Mouse (Mus musculus): Measurements from ENCODE around the gene Slc25a41.

DNA sequence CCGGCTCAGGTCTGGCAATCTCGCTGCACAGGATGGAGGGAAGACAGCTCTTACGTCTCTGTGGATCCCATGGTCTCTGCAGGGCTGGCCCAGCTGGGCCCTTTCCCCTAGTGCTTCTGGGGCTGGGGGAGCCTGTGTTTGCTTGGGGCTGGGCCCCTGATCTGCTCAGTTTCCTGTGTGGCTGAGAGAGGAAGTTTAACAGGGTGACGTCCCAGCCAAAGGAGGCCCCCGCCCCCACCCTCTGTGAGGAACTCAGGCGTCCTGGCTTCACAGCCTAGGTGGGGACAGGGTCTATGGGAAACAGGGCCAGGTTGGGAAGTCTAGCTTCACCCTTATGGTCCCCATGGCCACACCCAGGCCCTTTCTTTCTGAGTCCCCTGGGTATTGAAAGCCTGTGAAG, 36.9 kb upstream of the Slc25a41 start, which contains the start of gene Dennd1c:
- TF ChIP-seq CTCF (conservative IDR thresholded peaks at IDR 0.05; ENCODE audit: insufficient read depth, insufficient read length, low read depth, low read length) (no peak), POLR2A (IDR thresholded peaks at IDR 0.05; ENCODE audit: low read depth, low read length) (no peak)

Data from kidney, adult 2 months (tissue).